Mouse (Mus musculus): ENCODE measurements around the gene Dlg5. TPM values are rescaled to one million over a fixed set of nuclear protein-coding genes. Genes with fewer than 3 reads are reported as not detected.

The Dlg5 gene
- total and polyA plus RNA-seq, 2 experiments from 2014 or later, result 13.4 to 51.2 TPM

GRCm38 (mm10) chr14:24200771-24201170, 44.9 kb downstream of the Dlg5 start:
- H3K36me3 ChIP-seq (ENCODE audit: insufficient read depth, low read length), result no peaks in the 10 kb centered on the region
- H3K27ac ChIP-seq, result no peak overlapping the region

DNA sequence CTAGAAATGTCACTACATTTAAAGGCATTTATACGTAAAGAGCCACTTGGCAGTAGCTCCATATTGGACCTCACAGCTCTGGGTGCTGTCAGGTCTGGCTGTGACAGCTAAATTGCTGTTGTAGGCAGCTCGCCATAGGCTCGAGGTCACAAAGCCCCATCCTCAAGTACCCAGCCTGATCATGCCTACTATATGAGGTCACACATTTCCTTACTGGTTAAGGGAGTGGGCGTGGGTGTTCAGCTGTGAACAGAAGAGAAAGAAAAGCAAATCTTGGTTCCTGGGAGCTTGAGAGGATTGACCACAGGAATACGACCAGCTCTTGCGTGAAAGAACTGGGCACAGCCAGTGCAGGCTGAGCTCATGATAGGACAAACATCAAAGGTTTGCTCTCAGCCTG, 46.0 kb downstream of the Dlg5 start:
- no peaks in the 10 kb centered on the region for H3K9me3 ChIP-seq (ENCODE audit: low read length)
- TF ChIP-seq CTCF (IDR thresholded peaks at IDR 0.05; ENCODE audit: low read depth), result no peak
- H3K4me2 ChIP-seq (ENCODE audit: low read depth, low read length), result no peak overlapping the region
- no peak overlapping the region for H3K9ac ChIP-seq (replicated peaks; ENCODE audit: low read length)
- H3K4me3 ChIP-seq (ENCODE audit: low read length), result no peak overlapping the region
- peaks cover 16% of the 10 kb centered on the region for H3K4me1 ChIP-seq (ENCODE audit: insufficient read depth, low read length)
- no peak for DNase-seq (ENCODE audit: low spot score)
- H3K27ac ChIP-seq, result no peak overlapping the region
- WGBS, result 83% methylated on average over 6 of the region's 6 CpGs
- H3K27me3 ChIP-seq (ENCODE audit: insufficient read depth, low read length), result no peaks in the 10 kb centered on the region
- ATAC-seq, result no peak
- no peaks in the 10 kb centered on the region for H3K36me3 ChIP-seq (ENCODE audit: insufficient read depth, low read length)

More at GRCm38 (mm10) chr14:24200771-24201170, 44.9 kb downstream of the Dlg5 start:
- no peak overlapping the region for H3K4me3 ChIP-seq (ENCODE audit: low read length)
- no peak overlapping the region for H3K4me2 ChIP-seq (ENCODE audit: low read depth, low read length)
- WGBS, result 97% methylated on average over 2 of the region's 2 CpGs
- no peaks in the 10 kb centered on the region for H3K9me3 ChIP-seq (ENCODE audit: low read length)
- ATAC-seq (no peak), DNase-seq (ENCODE audit: low spot score) (no peak)
- TF ChIP-seq CTCF (IDR thresholded peaks at IDR 0.05; ENCODE audit: low read depth), result no peak
- H3K9ac ChIP-seq (replicated peaks; ENCODE audit: low read length), result no peak overlapping the region
- peaks cover 24% of the 10 kb centered on the region for H3K4me1 ChIP-seq (ENCODE audit: insufficient read depth, low read length)
- no peaks in the 10 kb centered on the region for H3K27me3 ChIP-seq (ENCODE audit: insufficient read depth, low read length)

DNA sequence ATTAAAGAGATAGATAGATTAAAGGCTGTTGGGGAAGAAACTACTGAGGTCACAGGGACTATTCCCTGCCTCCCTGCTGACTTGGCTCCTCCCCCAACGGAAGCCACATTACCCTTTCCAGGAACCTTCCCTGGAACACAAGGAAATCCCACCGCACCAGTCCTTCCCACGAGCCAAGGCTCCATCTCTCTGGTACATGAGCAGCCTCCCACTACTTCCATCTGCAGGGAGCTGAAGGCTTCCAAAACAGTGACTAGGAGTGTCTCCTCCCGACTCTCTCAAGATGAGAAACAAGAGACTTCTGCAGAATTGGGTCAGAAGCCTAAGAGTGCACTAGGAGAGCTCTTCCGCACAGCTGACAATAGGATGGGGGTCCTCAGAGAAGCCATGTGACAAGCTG, 47.9 kb downstream of the Dlg5 start:
- 83% methylated on average over 5 of the region's 5 CpGs for WGBS
- TF ChIP-seq CTCF (IDR thresholded peaks at IDR 0.05; ENCODE audit: low read depth), result no peak
- peaks cover 11% of the 10 kb centered on the region; the same call in 1 of the 2 replicates for H3K4me1 ChIP-seq (ENCODE audit: insufficient read depth, low read length)
- DNase-seq (ENCODE audit: low spot score) (no peak), ATAC-seq (no peak)
- no peaks in the 10 kb centered on the region for H3K36me3 ChIP-seq (ENCODE audit: insufficient read depth, low read length)
- H3K4me3 ChIP-seq (ENCODE audit: low read length), result no peak overlapping the region
- H3K27ac ChIP-seq, result no peak overlapping the region
- H3K9me3 ChIP-seq (ENCODE audit: low read length), result no peaks in the 10 kb centered on the region
- no peak overlapping the region for H3K4me2 ChIP-seq (ENCODE audit: low read depth, low read length)
- H3K27me3 ChIP-seq (ENCODE audit: insufficient read depth, low read length), result no peaks in the 10 kb centered on the region
- no peak overlapping the region for H3K9ac ChIP-seq (replicated peaks; ENCODE audit: low read length)

- 0 out of 2 replicates have a peak overlapping the region, but pooled peaks have one; percentile 7 for H3K27ac ChIP-seq
- H3K9me3 ChIP-seq (ENCODE audit: low read length), result no peaks in the 10 kb centered on the region
- H3K4me3 ChIP-seq (ENCODE audit: low read length), result no peak overlapping the region
- peaks cover 11% of the 10 kb centered on the region; the same call in 1 of the 2 replicates for H3K4me1 ChIP-seq (ENCODE audit: insufficient read depth, low read length)
- no peak overlapping the region for H3K9ac ChIP-seq (replicated peaks; ENCODE audit: low read length)
- H3K36me3 ChIP-seq (ENCODE audit: insufficient read depth, low read length), result no peaks in the 10 kb centered on the region
- ATAC-seq (no peak), DNase-seq (ENCODE audit: low spot score) (peak; percentile 57)
- H3K27me3 ChIP-seq (ENCODE audit: insufficient read depth, low read length), result no peaks in the 10 kb centered on the region
- TF ChIP-seq CTCF (IDR thresholded peaks at IDR 0.05; ENCODE audit: low read depth), result peak; percentile 29
- WGBS, result 79% methylated on average over 6 of the region's 6 CpGs
- H3K4me2 ChIP-seq (ENCODE audit: low read depth, low read length), result no peak overlapping the region
Observed at GRCm38 (mm10) chr14:24196947-24197346, 48.8 kb downstream of the Dlg5 start.

DNA sequence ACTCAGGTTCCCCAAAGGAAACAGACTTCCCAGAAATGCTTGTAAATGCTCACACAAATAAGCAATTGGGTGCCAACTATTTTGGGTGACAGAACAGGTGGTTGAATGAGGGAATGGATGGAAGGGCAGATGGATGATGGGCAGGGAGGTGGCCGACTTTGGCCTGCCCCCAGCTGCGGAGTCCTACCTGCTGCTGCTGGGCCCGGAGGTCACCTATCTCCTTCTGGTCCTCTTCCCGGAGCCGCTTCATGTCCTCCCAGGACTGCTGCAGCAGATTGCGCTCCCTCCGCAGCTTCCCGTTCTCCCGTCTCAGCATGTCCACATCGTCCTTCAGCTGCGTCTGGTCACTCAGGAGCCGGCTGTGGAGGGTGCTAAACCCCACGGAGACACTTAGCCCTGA, 55.6 kb downstream of the Dlg5 start:
- no peak overlapping the region for H3K4me2 ChIP-seq (ENCODE audit: low read depth, low read length)
- no peak for TF ChIP-seq CTCF (IDR thresholded peaks at IDR 0.05; ENCODE audit: low read depth)
- ATAC-seq, result no peak
- 86% methylated on average over 13 of the region's 13 CpGs for WGBS
- no peak overlapping the region for H3K27ac ChIP-seq
- no peaks in the 10 kb centered on the region for H3K27me3 ChIP-seq (ENCODE audit: insufficient read depth, low read length)
- no peaks in the 10 kb centered on the region for H3K4me1 ChIP-seq (ENCODE audit: insufficient read depth, low read length)
- no peaks in the 10 kb centered on the region for H3K9me3 ChIP-seq (ENCODE audit: low read length)
- no peak for DNase-seq (ENCODE audit: low spot score)
- H3K4me3 ChIP-seq (ENCODE audit: low read length), result no peak overlapping the region
- no peaks in the 10 kb centered on the region for H3K36me3 ChIP-seq (ENCODE audit: insufficient read depth, low read length)
- H3K9ac ChIP-seq (replicated peaks; ENCODE audit: low read length), result no peak overlapping the region

DNA sequence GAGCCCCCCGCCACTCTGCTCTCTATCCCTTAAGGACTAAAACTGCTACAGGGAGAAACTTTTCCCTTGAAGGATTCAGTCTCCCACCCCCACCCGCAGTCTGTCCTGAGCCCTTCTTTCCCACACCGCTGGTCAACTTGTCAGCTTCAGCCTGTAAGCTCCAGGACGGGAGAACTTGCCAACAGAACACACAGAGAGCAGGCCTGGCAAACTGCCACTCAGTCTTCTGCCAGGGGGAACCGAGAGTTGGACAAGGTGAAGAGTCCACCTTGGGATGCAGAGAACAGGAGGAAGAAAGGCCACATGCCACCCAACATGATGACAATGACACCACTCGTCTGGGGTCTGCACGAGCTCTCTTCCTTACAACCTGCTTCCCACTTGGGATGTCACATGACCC, 56.1 kb downstream of the Dlg5 start:
- H3K27me3 ChIP-seq (ENCODE audit: insufficient read depth, low read length), result no peaks in the 10 kb centered on the region
- H3K4me3 ChIP-seq (ENCODE audit: low read length), result no peak overlapping the region
- no peak for TF ChIP-seq CTCF (IDR thresholded peaks at IDR 0.05; ENCODE audit: low read depth)
- no peak for ATAC-seq
- no peak overlapping the region for H3K9ac ChIP-seq (replicated peaks; ENCODE audit: low read length)
- no peak overlapping the region for H3K4me2 ChIP-seq (ENCODE audit: low read depth, low read length)
- H3K9me3 ChIP-seq (ENCODE audit: low read length), result no peaks in the 10 kb centered on the region
- 50% methylated on average over 7 of the region's 7 CpGs for WGBS
- peak; percentile 55 for DNase-seq (ENCODE audit: low spot score)
- H3K36me3 ChIP-seq (ENCODE audit: insufficient read depth, low read length), result no peaks in the 10 kb centered on the region
- H3K4me1 ChIP-seq (ENCODE audit: insufficient read depth, low read length), result no peaks in the 10 kb centered on the region
- H3K27ac ChIP-seq, result no peak overlapping the region

GRCm38 (mm10) chr14:24185514-24185913, 60.2 kb downstream of the Dlg5 start:
- Histone ChIP-seq H3K27me3 (ENCODE audit: insufficient read depth, low read length) (no peaks in the 10 kb centered on the region), H3K9me3 (ENCODE audit: low read length) (no peaks in the 10 kb centered on the region), H3K27ac (no peak overlapping the region), H3K9ac (replicated peaks; ENCODE audit: low read length) (no peak overlapping the region), H3K4me3 (ENCODE audit: low read length) (no peak overlapping the region), H3K4me2 (ENCODE audit: low read depth, low read length) (no peak overlapping the region), H3K36me3 (ENCODE audit: insufficient read depth, low read length) (no peaks in the 10 kb centered on the region), H3K4me1 (ENCODE audit: insufficient read depth, low read length) (no peaks in the 10 kb centered on the region)
- WGBS, result 58% methylated on average over 4 of the region's 4 CpGs
- TF ChIP-seq CTCF (IDR thresholded peaks at IDR 0.05; ENCODE audit: low read depth), result no peak
- ATAC-seq, result no peak
- DNase-seq (ENCODE audit: low spot score), result no peak
